Mouse (Mus musculus): ENCODE results near the gene Ulk3. TPM values are rescaled to one million over a fixed set of nuclear protein-coding genes. Genes with fewer than 3 reads are reported as not detected.
A peak's percentile ranks its signal among the peaks of the same experiment; 100 is the strongest.

The Ulk3 gene
- polyA plus RNA-seq, 1 experiment from 2014 or later: 8.4 TPM

DNA sequence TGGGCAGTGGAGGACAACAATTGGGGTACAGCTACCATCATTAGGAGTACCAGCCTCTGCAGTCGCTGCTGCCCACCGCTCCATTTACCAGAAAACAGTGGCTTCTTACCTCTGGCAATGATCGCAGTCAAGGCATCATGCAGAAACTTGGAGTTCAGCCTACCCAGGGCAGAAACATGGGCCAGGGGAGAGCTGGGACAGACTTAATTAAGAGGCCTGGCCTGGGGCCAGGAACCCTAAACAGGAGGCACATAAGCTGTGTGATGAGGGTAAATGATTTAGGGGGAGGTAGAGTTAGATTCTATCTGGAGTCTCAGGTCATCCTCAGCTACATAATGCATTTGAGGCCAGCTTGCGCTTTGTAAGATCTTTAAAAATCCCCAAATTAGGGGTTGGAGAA lies 40.1 kb upstream of the Ulk3 start:
- 90% methylated on average over 4 of the region's 4 CpGs for WGBS
- Histone ChIP-seq H3K4me3 (replicated peaks; ENCODE audit: low read depth, low read length) (no peak overlapping the region), H3K4me1 (replicated peaks; ENCODE audit: insufficient read depth, low read length) (peaks cover 7% of the 10 kb centered on the region; the same call in 1 of the 2 replicates), H3K27me3 (ENCODE audit: insufficient read depth, low read length) (no peaks in the 10 kb centered on the region), H3K36me3 (ENCODE audit: insufficient read depth, low read length) (peaks cover 36% of the 10 kb centered on the region), H3K4me2 (ENCODE audit: low read length) (no peak overlapping the region), H3K27ac (no peak overlapping the region), H3K9ac (ENCODE audit: low read depth, low read length) (no peak overlapping the region), H3K9me3 (replicated peaks; ENCODE audit: low read length) (no peaks in the 10 kb centered on the region)
- ATAC-seq (replicated peaks; ENCODE audit: low FRiP score, low read depth) (no peak), DNase-seq (ENCODE audit: low spot score) (no peak)
- TF ChIP-seq CTCF (IDR thresholded peaks at IDR 0.05; ENCODE audit: low read depth): no peak

DNA sequence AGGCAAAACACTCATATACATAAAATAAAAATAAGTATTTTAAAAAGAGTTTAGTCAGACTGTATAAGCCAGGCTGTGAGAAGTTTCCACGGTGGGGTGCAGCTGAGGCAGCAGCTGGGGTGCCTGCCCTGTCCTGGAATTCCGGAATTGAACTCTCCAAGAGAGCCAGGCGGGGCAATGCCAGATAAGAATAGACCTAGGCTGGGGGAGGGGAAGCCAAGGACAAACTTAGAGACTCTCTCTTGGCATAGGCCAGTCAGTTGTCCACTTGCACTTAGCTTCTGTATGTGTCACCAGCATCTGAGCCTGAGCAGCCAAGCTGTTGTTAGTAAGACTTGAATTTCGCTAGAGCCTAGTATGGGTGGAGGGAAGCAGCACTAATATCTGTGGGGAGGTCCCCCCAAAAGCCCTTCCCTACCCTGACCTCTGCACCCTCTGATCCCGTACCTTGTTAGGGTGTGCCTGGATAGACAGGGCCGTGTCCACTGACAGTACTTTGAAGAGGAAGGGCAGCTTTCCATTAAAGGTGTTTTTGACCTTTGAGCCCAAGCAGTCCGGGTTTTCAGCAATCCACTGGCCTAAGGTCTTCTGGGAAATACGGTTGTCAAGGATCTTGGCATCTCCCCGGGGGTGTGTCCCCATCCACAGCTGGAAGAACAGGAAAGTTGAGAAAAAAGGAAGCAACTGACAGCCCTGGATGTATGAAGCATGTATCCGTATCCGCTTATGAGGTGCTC lies 39.0 kb upstream of the Ulk3 start:
- WGBS: 84% methylated on average over 11 of the region's 11 CpGs
- no peak for TF ChIP-seq CTCF (IDR thresholded peaks at IDR 0.05; ENCODE audit: low read depth)
- Histone ChIP-seq H3K9me3 (replicated peaks; ENCODE audit: low read length) (no peaks in the 10 kb centered on the region), H3K36me3 (ENCODE audit: insufficient read depth, low read length) (peaks cover 28% of the 10 kb centered on the region), H3K9ac (ENCODE audit: low read depth, low read length) (no peak overlapping the region), H3K27me3 (ENCODE audit: insufficient read depth, low read length) (no peaks in the 10 kb centered on the region), H3K4me2 (ENCODE audit: low read length) (no peak overlapping the region), H3K27ac (no peak overlapping the region), H3K4me3 (replicated peaks; ENCODE audit: low read depth, low read length) (no peak overlapping the region), H3K4me1 (replicated peaks; ENCODE audit: insufficient read depth, low read length) (peaks cover 7% of the 10 kb centered on the region; the same call in 1 of the 2 replicates)
- DNase-seq (ENCODE audit: low spot score) (no peak), ATAC-seq (replicated peaks; ENCODE audit: low FRiP score, low read depth) (no peak)

DNA sequence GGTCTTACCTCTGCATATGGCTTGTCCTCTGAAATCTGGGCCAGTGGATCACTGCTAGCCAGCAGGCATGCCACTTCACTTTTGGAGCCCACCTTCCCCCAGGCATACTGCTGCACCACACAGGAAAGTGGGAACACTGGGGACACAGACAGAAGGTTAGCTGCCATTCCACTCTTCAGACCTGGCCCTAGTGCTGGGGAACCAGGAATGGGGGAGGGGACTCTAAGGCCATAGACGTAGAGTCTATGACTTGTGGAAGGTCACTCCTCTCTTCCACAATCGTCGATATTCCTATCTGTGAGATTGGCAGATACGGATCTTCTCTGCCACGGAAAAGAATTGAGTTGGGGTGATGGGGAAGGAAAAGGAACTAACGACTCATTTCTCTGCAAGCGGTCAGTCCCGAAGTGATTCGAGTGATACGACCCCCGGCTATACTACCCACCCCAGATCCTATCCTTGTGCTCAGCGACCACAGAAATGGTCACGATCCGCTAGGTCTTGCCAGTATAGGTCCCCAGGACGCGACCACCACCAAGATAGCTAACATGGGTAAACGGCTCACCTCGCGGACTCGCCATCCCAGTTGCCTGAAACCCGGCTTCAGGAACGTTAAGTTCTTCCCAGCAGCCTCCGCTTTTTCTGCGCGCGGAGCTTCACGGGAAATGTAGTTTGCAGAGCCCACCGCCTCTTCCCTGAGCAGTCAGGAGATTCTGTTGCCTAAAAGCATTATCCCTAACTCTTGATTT lies 36.9 kb upstream of the Ulk3 start, which contains the start of gene Mpi:
Gene Mpi (minus strand): TSS at position 625 of the 749 bp plus-strand sequence.
- peak; percentile 22; the same call in 1 of the 2 replicates for ATAC-seq (replicated peaks; ENCODE audit: low FRiP score, low read depth)
- peak; percentile 79 for DNase-seq (ENCODE audit: low spot score)
- no peaks in the 10 kb centered on the region for H3K9me3 ChIP-seq (replicated peaks; ENCODE audit: low read length)
- TF ChIP-seq CTCF (IDR thresholded peaks at IDR 0.05; ENCODE audit: low read depth): no peak
- peak within 1 kb of the TSS; percentile 62 for H3K4me3 ChIP-seq (replicated peaks; ENCODE audit: low read depth, low read length)
- 0% methylated on average over 28 of the region's 28 CpGs for WGBS
- peak within 1 kb of the TSS; percentile 75 for H3K4me2 ChIP-seq (ENCODE audit: low read length)
- peaks cover 7% of the 10 kb centered on the region; the same call in 1 of the 2 replicates for H3K4me1 ChIP-seq (replicated peaks; ENCODE audit: insufficient read depth, low read length)
- no peak within 1 kb of the TSS for H3K27ac ChIP-seq
- H3K9ac ChIP-seq (ENCODE audit: low read depth, low read length): peak within 1 kb of the TSS; percentile 72
- H3K36me3 ChIP-seq (ENCODE audit: insufficient read depth, low read length): peaks cover 16% of the 10 kb centered on the region
- H3K27me3 ChIP-seq (ENCODE audit: insufficient read depth, low read length): no peaks in the 10 kb centered on the region

DNA sequence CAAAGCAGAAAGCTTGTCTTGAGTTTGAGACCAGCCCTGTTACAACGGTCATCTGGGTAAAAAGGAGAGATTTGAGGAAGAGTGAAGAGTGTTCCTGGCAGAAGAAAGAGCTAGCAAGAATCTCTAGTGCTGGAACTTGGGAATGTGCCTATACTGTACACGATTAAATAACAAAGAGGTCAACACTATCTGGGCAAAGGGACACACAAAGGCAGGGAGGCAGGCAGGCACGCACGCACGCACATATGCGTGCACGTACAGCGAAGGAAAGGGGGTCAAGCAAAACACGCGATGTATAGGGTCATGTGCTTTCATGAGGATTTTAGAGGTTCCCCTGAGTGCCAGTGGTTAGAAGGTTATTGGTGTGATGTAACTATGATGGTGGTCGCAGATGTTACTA lies 36.1 kb upstream of the Ulk3 start:
- no peak for ATAC-seq (replicated peaks; ENCODE audit: low FRiP score, low read depth)
- H3K4me3 ChIP-seq (replicated peaks; ENCODE audit: low read depth, low read length): no peak overlapping the region
- no peak overlapping the region for H3K9ac ChIP-seq (ENCODE audit: low read depth, low read length)
- no peak for TF ChIP-seq CTCF (IDR thresholded peaks at IDR 0.05; ENCODE audit: low read depth)
- H3K4me2 ChIP-seq (ENCODE audit: low read length): no peak overlapping the region
- H3K27ac ChIP-seq: no peak overlapping the region
- peaks cover 7% of the 10 kb centered on the region; the same call in 1 of the 2 replicates for H3K4me1 ChIP-seq (replicated peaks; ENCODE audit: insufficient read depth, low read length)
- 0 out of 2 replicates have a peak, but pooled peaks cover 9% of the 10 kb centered on the region for H3K36me3 ChIP-seq (ENCODE audit: insufficient read depth, low read length)
- DNase-seq (ENCODE audit: low spot score): no peak
- no peaks in the 10 kb centered on the region for H3K9me3 ChIP-seq (replicated peaks; ENCODE audit: low read length)
- H3K27me3 ChIP-seq (ENCODE audit: insufficient read depth, low read length): no peaks in the 10 kb centered on the region
- WGBS: 76% methylated on average over 11 of the region's 11 CpGs

DNA sequence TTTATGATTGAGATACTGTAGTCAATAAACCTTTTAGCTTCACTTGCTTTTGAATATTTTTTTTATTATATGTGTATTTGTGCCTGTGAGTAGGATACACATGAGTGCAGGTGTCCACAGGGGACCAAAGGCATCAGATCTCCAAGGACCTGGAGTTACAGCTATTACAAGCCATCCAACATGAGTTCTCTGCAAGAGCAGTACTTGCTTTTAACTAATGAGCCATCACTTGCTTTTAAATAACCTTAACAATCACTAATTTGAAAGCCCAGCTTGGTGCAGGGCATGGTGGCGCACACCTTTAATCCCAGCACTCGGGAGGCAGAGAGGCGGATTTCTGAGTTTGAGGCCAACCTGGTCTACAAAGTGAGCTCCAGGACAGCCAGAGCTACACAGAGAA lies 34.5 kb upstream of the Ulk3 start:
- Histone ChIP-seq H3K4me2 (ENCODE audit: low read length) (no peak overlapping the region), H3K9me3 (replicated peaks; ENCODE audit: low read length) (no peaks in the 10 kb centered on the region), H3K4me3 (replicated peaks; ENCODE audit: low read depth, low read length) (no peak overlapping the region), H3K4me1 (replicated peaks; ENCODE audit: insufficient read depth, low read length) (peaks cover 7% of the 10 kb centered on the region; the same call in 1 of the 2 replicates), H3K36me3 (ENCODE audit: insufficient read depth, low read length) (0 out of 2 replicates have a peak, but pooled peaks cover 9% of the 10 kb centered on the region), H3K9ac (ENCODE audit: low read depth, low read length) (no peak overlapping the region), H3K27me3 (ENCODE audit: insufficient read depth, low read length) (no peaks in the 10 kb centered on the region), H3K27ac (no peak overlapping the region)
- TF ChIP-seq CTCF (IDR thresholded peaks at IDR 0.05; ENCODE audit: low read depth): no peak
- DNase-seq (ENCODE audit: low spot score): no peak
- ATAC-seq (replicated peaks; ENCODE audit: low FRiP score, low read depth): no peak
- 65% methylated on average over 3 of the region's 3 CpGs for WGBS

DNA sequence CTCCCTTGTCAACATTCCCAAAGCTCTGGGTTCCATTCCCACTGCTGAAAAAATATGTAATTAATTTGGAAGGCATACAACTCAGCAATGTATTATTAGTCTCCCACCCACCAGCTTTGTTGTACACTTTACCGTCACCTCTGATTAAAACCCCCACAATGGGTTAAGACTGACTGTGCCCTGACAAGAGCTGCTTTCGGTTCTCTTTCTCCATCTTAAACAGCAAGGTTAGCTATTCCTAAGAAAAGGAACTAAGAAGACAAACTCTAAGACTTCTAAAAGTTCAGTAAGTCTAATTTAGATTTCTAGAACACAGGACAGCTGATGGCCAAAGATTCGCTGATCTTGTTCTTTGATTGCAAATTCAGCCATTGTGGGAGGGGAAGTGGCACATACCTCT lies 32.0 kb upstream of the Ulk3 start:
- no peak for ATAC-seq (replicated peaks; ENCODE audit: low FRiP score, low read depth)
- TF ChIP-seq CTCF (IDR thresholded peaks at IDR 0.05; ENCODE audit: low read depth): no peak
- H3K4me2 ChIP-seq (ENCODE audit: low read length): no peak overlapping the region
- no peak overlapping the region for H3K4me3 ChIP-seq (replicated peaks; ENCODE audit: low read depth, low read length)
- H3K36me3 ChIP-seq (ENCODE audit: insufficient read depth, low read length): no peaks in the 10 kb centered on the region
- WGBS: 78% methylated on average over 3 of the region's 3 CpGs
- peaks cover 10% of the 10 kb centered on the region; the same call in 1 of the 2 replicates for H3K4me1 ChIP-seq (replicated peaks; ENCODE audit: insufficient read depth, low read length)
- H3K9me3 ChIP-seq (replicated peaks; ENCODE audit: low read length): no peaks in the 10 kb centered on the region
- no peak overlapping the region for H3K9ac ChIP-seq (ENCODE audit: low read depth, low read length)
- no peak overlapping the region for H3K27ac ChIP-seq
- H3K27me3 ChIP-seq (ENCODE audit: insufficient read depth, low read length): no peaks in the 10 kb centered on the region
- DNase-seq (ENCODE audit: low spot score): no peak

Data from kidney, postnatal 0 days (tissue).